Mouse (Mus musculus) intestine, embryonic 16.5 days (tissue): ENCODE results near the gene Arhgef38. TPM values are rescaled to one million over a fixed set of nuclear protein-coding genes. Genes with fewer than 3 reads are reported as not detected.

ENCODE experiments used
- ATAC-seq: fragments of 200-750 bp; cut with Nextera tagmentation; 2 replicates; pipeline ENCODE4 v1.8.0; 2017; ENCODE audit warnings: moderate TSS enrichment, moderate library complexity
- H3K27ac ChIP-seq: fragments of 300-500 bp; sonication (generic); 2 replicates; pipeline ENCODE4 v1.5.1; 2014; ENCODE audit warnings: mild to moderate bottlenecking, low read length
- H3K27me3 ChIP-seq: fragments of 300-500 bp; sonication (generic); replicated peaks from 2 replicates; pipeline ENCODE4 v1.6.1; 2014; ENCODE audit warnings: low read length, control low read depth, mixed read lengths; ENCODE audit not compliant: control insufficient read depth, insufficient read depth
- H3K36me3 ChIP-seq: fragments of 300-500 bp; sonication (generic); 2 replicates; pipeline ENCODE4 v1.6.1; 2014; ENCODE audit warnings: low read length, control low read depth; ENCODE audit not compliant: control insufficient read depth, insufficient read depth
- H3K4me1 ChIP-seq: fragments of 300-500 bp; sonication (generic); 2 replicates; pipeline ENCODE4 v1.6.1; 2014; ENCODE audit warnings: low read length, control low read depth, mixed read lengths; ENCODE audit not compliant: control insufficient read depth, insufficient read depth
- H3K4me2 ChIP-seq: fragments of 300-500 bp; sonication (generic); 2 replicates; pipeline ENCODE4 v1.6.1; 2014; ENCODE audit warnings: low read depth, low read length, control low read depth
- H3K4me3 ChIP-seq: fragments of 300-500 bp; sonication (generic); 2 replicates; pipeline ENCODE4 v1.5.1; 2014; ENCODE audit warnings: mild to moderate bottlenecking, low read length
- H3K9ac ChIP-seq: fragments of 300-500 bp; sonication (generic); 2 replicates; pipeline ENCODE4 v1.6.1; 2014; ENCODE audit warnings: low read depth, low read length
- H3K9me3 ChIP-seq: fragments of 300-500 bp; sonication (generic); 2 replicates; pipeline ENCODE4 v1.6.1; 2016; ENCODE audit warnings: low read length, control low read depth; ENCODE audit not compliant: control insufficient read depth
- WGBS: fragments of 180-500 bp; shearing (Covaris S2); extraction: QIAGEN DNeasy Blood & Tissue Kit; methylation state at CpG from one replicate; pipeline ENCODE4 v1.1.7; 2014; 5-methylcytosine and 5-hydroxymethylcytosine counted together
- polyA plus RNA-seq: library from polyadenylated mRNA; unstranded; fragments of >200 nt; fragmentation: Nextera tagmentation; extraction: Ambion mirVana; gene quantifications from 2 replicates; pipeline ENCODE4 v1.2.1, GENCODE M21; 2015

The Arhgef38 gene
- polyA plus RNA-seq: 3.1 and 3.2 TPM in 2 replicates

DNA sequence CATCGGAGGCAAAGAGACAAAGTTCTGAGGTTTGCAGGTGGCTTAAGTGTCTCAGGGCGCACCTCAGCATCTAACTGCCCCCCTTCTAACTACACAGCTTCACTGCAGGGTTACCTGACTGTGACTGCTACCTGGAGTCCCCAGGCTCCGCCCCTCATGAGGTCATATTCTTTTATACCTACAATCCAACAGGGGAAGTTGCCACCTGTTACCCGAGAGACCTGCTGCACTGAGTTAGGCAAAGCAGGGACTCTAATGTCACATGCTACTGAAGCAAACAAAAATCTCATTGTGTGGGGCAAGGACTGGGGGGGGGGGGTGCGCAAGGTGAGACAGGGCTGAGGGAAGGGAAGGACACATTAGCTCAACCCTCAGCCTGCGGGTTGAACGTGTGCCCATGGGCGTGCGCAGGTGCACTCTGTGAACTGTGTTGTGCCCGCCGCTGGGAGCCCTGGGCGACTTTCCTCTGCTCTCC, at the start of gene Arhgef38:
Arhgef38 (minus strand) TSS at position 129 of the 475 bp plus-strand sequence.
- H3K27me3 ChIP-seq: no peaks in the 10 kb centered on the region
- peak within 1 kb of the TSS; percentile 41 for H3K4me3 ChIP-seq
- no peaks in the 10 kb centered on the region for H3K9me3 ChIP-seq
- H3K4me2 ChIP-seq: peak within 1 kb of the TSS; percentile 38
- H3K9ac ChIP-seq: peak within 1 kb of the TSS; percentile 54
- whole genome bisulfite sequencing: 48% methylated on average over 11 of the region's 12 CpGs
- peak; percentile 93 for ATAC-seq
- peak within 1 kb of the TSS; percentile 49 for H3K27ac ChIP-seq
- H3K36me3 ChIP-seq: no peaks in the 10 kb centered on the region
- no peaks in the 10 kb centered on the region for H3K4me1 ChIP-seq

GRCm38 (mm10) chr3:133271887-133272286, 37.1 kb upstream of the Arhgef38 start:
- WGBS: 16% methylated on average over 3 of the region's 3 CpGs
- H3K4me3 ChIP-seq: no peak overlapping the region
- no peaks in the 10 kb centered on the region for H3K9me3 ChIP-seq
- H3K9ac ChIP-seq: no peak overlapping the region
- H3K4me1 ChIP-seq: no peaks in the 10 kb centered on the region
- H3K27me3 ChIP-seq: no peaks in the 10 kb centered on the region
- H3K4me2 ChIP-seq: no peak overlapping the region
- ATAC-seq: no peak
- no peak overlapping the region for H3K27ac ChIP-seq
- no peaks in the 10 kb centered on the region for H3K36me3 ChIP-seq

GRCm38 (mm10) chr3:133258860-133259259, 24.1 kb upstream of the Arhgef38 start:
- no peak overlapping the region for H3K27ac ChIP-seq
- no peaks in the 10 kb centered on the region for H3K27me3 ChIP-seq
- H3K4me2 ChIP-seq: no peak overlapping the region
- H3K4me3 ChIP-seq: no peak overlapping the region
- 92% methylated on average over 2 of the region's 2 CpGs for WGBS
- H3K36me3 ChIP-seq: no peaks in the 10 kb centered on the region
- H3K9me3 ChIP-seq: 0 out of 2 replicates have a peak, but pooled peaks cover 1% of the 10 kb centered on the region
- no peaks in the 10 kb centered on the region for H3K4me1 ChIP-seq
- no peak for ATAC-seq
- H3K9ac ChIP-seq: no peak overlapping the region

DNA sequence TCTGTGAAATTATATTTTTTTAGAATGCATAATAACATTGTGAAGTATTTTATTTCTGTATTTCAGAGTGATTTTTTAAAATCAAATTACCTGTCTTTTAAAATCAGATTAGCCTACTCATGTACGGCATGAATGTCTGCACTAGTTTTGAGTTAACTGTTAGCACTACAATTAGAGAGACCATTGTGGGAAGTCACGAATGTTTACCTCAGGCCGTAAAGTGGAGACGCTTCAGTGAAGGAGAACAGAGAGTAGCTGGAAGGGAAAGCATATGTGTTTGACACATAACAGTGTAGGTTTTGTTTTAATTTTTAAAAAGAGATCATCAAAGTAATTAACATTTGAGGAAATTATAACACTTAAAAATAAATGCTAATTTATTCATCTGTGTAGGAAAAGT, 21.1 kb upstream of the Arhgef38 start:
- H3K4me1 ChIP-seq: no peaks in the 10 kb centered on the region
- no peaks in the 10 kb centered on the region for H3K36me3 ChIP-seq
- no peak overlapping the region for H3K27ac ChIP-seq
- H3K27me3 ChIP-seq: no peaks in the 10 kb centered on the region
- H3K4me2 ChIP-seq: no peak overlapping the region
- no peak for ATAC-seq
- H3K9ac ChIP-seq: no peak overlapping the region
- no peak overlapping the region for H3K4me3 ChIP-seq
- 45% methylated on average over 4 of the region's 4 CpGs for WGBS
- H3K9me3 ChIP-seq: 0 out of 2 replicates have a peak, but pooled peaks cover 3% of the 10 kb centered on the region

- Histone ChIP-seq H3K4me3 (no peak overlapping the region), H3K27me3 (no peaks in the 10 kb centered on the region), H3K36me3 (no peaks in the 10 kb centered on the region), H3K27ac (no peak overlapping the region), H3K4me2 (no peak overlapping the region), H3K9ac (no peak overlapping the region), H3K9me3 (no peaks in the 10 kb centered on the region), H3K4me1 (no peaks in the 10 kb centered on the region)
- WGBS: 82% methylated on average over 9 of the region's 9 CpGs
- ATAC-seq: no peak
Measured at GRCm38 (mm10) chr3:133244027-133244426, 9.3 kb upstream of the Arhgef38 start.

DNA sequence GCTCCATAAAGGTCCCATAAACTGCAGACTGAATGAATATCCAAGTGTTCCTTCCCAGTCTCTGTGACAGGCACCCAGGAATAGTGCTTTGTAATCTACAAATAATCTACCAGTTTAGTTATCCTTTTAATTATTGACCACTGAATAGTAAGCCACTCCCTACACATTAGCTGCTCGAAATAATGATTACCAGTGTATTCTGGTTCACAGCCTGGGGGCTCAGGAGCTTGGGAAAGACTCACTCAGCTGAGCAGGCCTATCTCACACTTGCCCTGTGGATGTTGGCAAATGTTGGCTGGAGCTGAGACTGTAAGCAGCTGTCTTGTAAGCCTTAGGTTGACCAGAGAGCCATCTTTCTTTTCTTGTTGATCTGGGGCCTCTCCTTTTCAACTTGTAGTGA, 7.2 kb upstream of the Arhgef38 start:
- Histone ChIP-seq H3K36me3 (no peaks in the 10 kb centered on the region), H3K27me3 (no peaks in the 10 kb centered on the region), H3K9me3 (no peaks in the 10 kb centered on the region), H3K4me3 (no peak overlapping the region), H3K27ac (no peak overlapping the region), H3K4me1 (no peaks in the 10 kb centered on the region), H3K9ac (no peak overlapping the region), H3K4me2 (no peak overlapping the region)
- WGBS: 51% methylated on average over 1 of the region's 1 CpGs
- ATAC-seq: peak; percentile 40

- Histone ChIP-seq H3K4me2 (0 out of 2 replicates have a peak overlapping the region, but pooled peaks have one; percentile 38), H3K27ac (no peak overlapping the region), H3K27me3 (no peaks in the 10 kb centered on the region), H3K9ac (no peak overlapping the region), H3K36me3 (no peaks in the 10 kb centered on the region), H3K9me3 (no peaks in the 10 kb centered on the region), H3K4me3 (peak overlapping the region; percentile 34), H3K4me1 (no peaks in the 10 kb centered on the region)
- ATAC-seq: no peak
- WGBS: 45% methylated on average over 9 of the region's 9 CpGs
Measured at GRCm38 (mm10) chr3:133233993-133234392, 756 bp downstream of the Arhgef38 start.

- 0 out of 2 replicates have a peak, but pooled peaks have one; percentile 28 for ATAC-seq
- H3K4me1 ChIP-seq: 0 out of 2 replicates have a peak, but pooled peaks cover 3% of the 10 kb centered on the region
- H3K4me3 ChIP-seq: no peak overlapping the region
- H3K27ac ChIP-seq: peak overlapping the region; percentile 57
- WGBS: 41% methylated on average over 2 of the region's 2 CpGs
- no peaks in the 10 kb centered on the region for H3K9me3 ChIP-seq
- no peaks in the 10 kb centered on the region for H3K27me3 ChIP-seq
- H3K9ac ChIP-seq: no peak overlapping the region
- no peaks in the 10 kb centered on the region for H3K36me3 ChIP-seq
- H3K4me2 ChIP-seq: peak overlapping the region; percentile 33; the same call in 1 of the 2 replicates
Measured at GRCm38 (mm10) chr3:133230427-133230826, 4.3 kb downstream of the Arhgef38 start.

DNA sequence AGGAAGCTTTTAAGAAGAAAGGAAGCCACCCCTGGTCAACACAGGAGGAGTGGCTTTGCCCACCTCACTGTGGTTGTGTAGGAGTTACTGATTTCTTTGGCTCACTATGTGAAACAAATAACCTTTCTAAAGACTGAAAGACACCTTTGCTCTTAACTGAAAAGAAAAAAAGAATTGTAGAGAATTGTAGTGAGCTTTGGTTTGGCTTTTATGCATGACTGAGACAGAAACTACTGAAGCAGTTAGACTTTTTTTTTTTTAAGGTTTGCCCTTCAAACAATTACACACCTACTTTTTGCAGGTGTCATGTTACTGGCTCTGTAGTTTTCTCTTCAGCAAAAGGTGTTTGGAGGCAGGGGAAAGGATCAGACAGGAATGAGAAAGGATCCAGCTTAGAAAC, 5.2 kb downstream of the Arhgef38 start:
- no peak overlapping the region for H3K9ac ChIP-seq
- no peak for ATAC-seq
- no peaks in the 10 kb centered on the region for H3K27me3 ChIP-seq
- no peaks in the 10 kb centered on the region for H3K9me3 ChIP-seq
- H3K36me3 ChIP-seq: no peaks in the 10 kb centered on the region
- H3K27ac ChIP-seq: peak overlapping the region; percentile 11
- 0 out of 2 replicates have a peak overlapping the region, but pooled peaks have one; percentile 7 for H3K4me2 ChIP-seq
- 0 out of 2 replicates have a peak, but pooled peaks cover 3% of the 10 kb centered on the region for H3K4me1 ChIP-seq
- no peak overlapping the region for H3K4me3 ChIP-seq
